Mouse (Mus musculus) heart, embryonic 16.5 days (tissue): ENCODE results near the gene Sap30l. TPM values are rescaled to one million over a fixed set of nuclear protein-coding genes. Genes with fewer than 3 reads are reported as not detected.

Source experiments
- ATAC-seq: fragments of 200-750 bp; cut with Nextera tagmentation; replicated peaks from 2 replicates; pipeline ENCODE4 v1.8.0; 2017; ENCODE audit warnings: moderate number of reproducible peaks; ENCODE audit not compliant: insufficient read depth, low FRiP score; ENCODE audit errors: extremely low read depth
- H3K27ac ChIP-seq: fragments of 300-500 bp; sonication (generic); 2 replicates; pipeline ENCODE4 v1.5.1; 2014; ENCODE audit warnings: mild to moderate bottlenecking, low read length, control low read depth, moderate library complexity
- H3K27me3 ChIP-seq: fragments of 300-500 bp; sonication (generic); 2 replicates; pipeline ENCODE4 v1.6.1; 2014; ENCODE audit warnings: low read length, mixed read lengths; ENCODE audit not compliant: control insufficient read depth, insufficient read depth
- H3K36me3 ChIP-seq: fragments of 300-500 bp; sonication (generic); 2 replicates; pipeline ENCODE4 v1.6.1; 2014; ENCODE audit not compliant: control insufficient read depth, insufficient read depth
- H3K4me1 ChIP-seq: fragments of 300-500 bp; sonication (generic); 2 replicates; pipeline ENCODE4 v1.6.1; 2014; ENCODE audit warnings: low read length, mixed read lengths; ENCODE audit not compliant: control insufficient read depth, insufficient read depth
- H3K4me2 ChIP-seq: fragments of 300-500 bp; sonication (generic); 2 replicates; pipeline ENCODE4 v1.6.1; 2014; ENCODE audit warnings: low read depth, mild to moderate bottlenecking, control low read depth, low read length
- H3K4me3 ChIP-seq: fragments of 300-500 bp; sonication (generic); 2 replicates; pipeline ENCODE4 v1.5.1; 2014; ENCODE audit warnings: mild to moderate bottlenecking, control low read depth, low read length
- H3K9ac ChIP-seq: fragments of 300-500 bp; sonication (generic); 2 replicates; pipeline ENCODE4 v1.6.1; 2014; ENCODE audit warnings: low read length, control low read depth
- H3K9me3 ChIP-seq: fragments of 300-500 bp; sonication (generic); replicated peaks from 2 replicates; pipeline ENCODE4 v1.6.1; 2016; ENCODE audit warnings: low read length; ENCODE audit not compliant: control insufficient read depth
- WGBS: fragments of 180-500 bp; shearing (Covaris S2); extraction: QIAGEN DNeasy Blood & Tissue Kit; methylation state at CpG from one replicate; pipeline ENCODE4 v1.1.7; 2014; 5-methylcytosine and 5-hydroxymethylcytosine counted together
- polyA plus RNA-seq: library from polyadenylated mRNA; unstranded; fragments of >200 nt; fragmentation: Nextera tagmentation; extraction: Ambion mirVana; gene quantifications from 2 replicates; pipeline ENCODE4 v1.2.1, GENCODE M21; 2015

Gene Sap30l
- polyA plus RNA-seq, 1 experiment from 2014 or later = 5.7 TPM

DNA sequence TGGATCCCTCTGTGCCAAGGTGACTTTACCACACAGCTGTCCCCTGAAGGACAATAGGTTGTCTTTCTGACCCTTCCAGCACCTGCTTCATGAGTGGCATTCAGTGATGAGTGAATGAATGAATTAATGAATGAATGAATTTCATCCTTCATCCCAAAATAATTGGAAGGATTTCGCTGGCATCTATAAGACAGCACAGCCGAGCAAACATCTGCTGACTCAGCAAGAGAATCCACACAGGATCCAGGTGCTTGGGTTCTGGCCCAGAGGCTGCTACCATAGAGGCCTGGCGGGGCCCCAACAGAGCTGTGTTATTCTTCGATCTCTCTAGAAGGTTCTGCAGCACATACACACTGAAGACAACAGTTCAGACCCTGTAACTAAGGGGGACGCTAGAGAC is 30.7 kb upstream of the Sap30l start:
- H3K4me1 ChIP-seq = peaks cover 2% of the 10 kb centered on the region; the same call in 1 of the 2 replicates
- H3K36me3 ChIP-seq = no peaks in the 10 kb centered on the region
- H3K27me3 ChIP-seq = no peaks in the 10 kb centered on the region
- H3K27ac ChIP-seq = no peak overlapping the region
- H3K4me2 ChIP-seq = no peak overlapping the region
- H3K9me3 ChIP-seq = no peaks in the 10 kb centered on the region
- WGBS = 90% methylated on average over 5 of the region's 5 CpGs
- no peak for ATAC-seq
- H3K4me3 ChIP-seq = no peak overlapping the region
- no peak overlapping the region for H3K9ac ChIP-seq

DNA sequence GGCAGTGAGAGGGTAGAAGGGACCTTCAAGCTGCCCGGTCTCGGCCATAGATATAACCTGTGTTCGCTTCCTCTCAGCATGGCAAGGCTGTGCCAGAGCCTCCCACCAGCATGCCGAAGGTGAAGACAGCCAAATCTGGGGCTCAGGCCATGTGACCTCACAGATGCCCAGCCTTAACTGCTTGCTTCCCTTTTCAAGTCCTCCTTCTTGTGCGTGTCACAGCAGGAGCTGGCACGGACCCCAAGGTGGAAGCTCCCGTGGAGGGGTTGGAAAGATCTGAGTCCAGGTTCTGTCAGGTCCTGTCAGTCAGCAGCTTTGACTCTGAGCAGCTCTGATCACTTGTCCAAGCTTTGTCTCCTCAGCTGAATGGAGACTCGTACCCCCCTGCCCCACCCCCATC is 29.8 kb upstream of the Sap30l start:
- H3K27me3 ChIP-seq = no peaks in the 10 kb centered on the region
- H3K27ac ChIP-seq = no peak overlapping the region

DNA sequence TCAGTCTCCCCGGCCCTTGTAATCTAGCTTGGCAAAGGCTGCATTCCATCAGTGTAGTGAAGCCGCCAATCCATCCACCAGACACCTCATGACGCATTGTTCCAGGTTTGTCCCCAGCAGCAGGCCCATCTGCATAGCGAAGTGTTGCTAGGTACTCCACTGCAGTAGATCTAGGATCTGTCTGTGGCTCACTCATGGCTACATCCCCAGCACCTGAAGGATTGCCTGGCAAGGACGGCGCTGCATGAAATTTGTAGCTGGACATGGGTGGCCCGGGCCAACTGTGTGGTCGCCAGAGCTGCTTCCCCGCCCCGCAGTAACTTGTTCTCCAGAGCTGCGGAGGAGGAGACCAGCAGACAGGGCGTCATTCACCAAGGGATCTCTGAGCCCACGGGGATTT is 28.0 kb upstream of the Sap30l start:
- H3K27ac ChIP-seq = no peak overlapping the region
- no peak; the same call in 1 of the 2 replicates for ATAC-seq
- no peak overlapping the region for H3K4me2 ChIP-seq
- H3K9me3 ChIP-seq = no peaks in the 10 kb centered on the region
- H3K4me3 ChIP-seq = no peak overlapping the region
- no peaks in the 10 kb centered on the region for H3K36me3 ChIP-seq
- H3K9ac ChIP-seq = no peak overlapping the region
- peaks cover 2% of the 10 kb centered on the region; the same call in 1 of the 2 replicates for H3K4me1 ChIP-seq
- H3K27me3 ChIP-seq = no peaks in the 10 kb centered on the region
- 34% methylated on average over 13 of the region's 13 CpGs for WGBS

More for the DNA sequence above, 29.8 kb upstream of the Sap30l start:
- Histone ChIP-seq H3K9me3 (no peaks in the 10 kb centered on the region), H3K36me3 (no peaks in the 10 kb centered on the region), H3K4me3 (no peak overlapping the region), H3K4me1 (peaks cover 2% of the 10 kb centered on the region; the same call in 1 of the 2 replicates), H3K4me2 (no peak overlapping the region), H3K9ac (no peak overlapping the region)
- WGBS = 85% methylated on average over 8 of the region's 8 CpGs
- no peak for ATAC-seq

DNA sequence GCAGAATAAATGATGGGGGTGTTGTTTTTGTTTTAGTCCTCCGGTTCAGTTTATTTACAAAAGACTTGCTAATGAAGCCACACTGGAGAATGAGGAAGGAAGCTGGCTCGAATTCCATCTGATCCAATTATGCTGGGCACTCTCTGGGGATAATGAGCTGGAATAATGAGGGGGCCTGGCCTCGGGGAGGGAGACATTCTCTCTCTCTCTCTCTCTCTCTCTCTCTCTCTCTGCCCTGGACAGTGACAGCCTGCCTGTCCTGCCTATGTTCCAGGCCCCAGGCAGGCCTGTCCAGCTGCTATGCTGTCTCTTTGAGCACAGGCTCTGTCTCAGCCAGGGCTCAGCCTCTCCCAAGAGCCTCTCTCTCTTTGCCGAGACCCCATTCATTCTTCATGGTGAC is 27.5 kb upstream of the Sap30l start:
- H3K4me2 ChIP-seq = no peak overlapping the region
- H3K27me3 ChIP-seq = no peaks in the 10 kb centered on the region
- 32% methylated on average over 4 of the region's 4 CpGs for WGBS
- H3K36me3 ChIP-seq = no peaks in the 10 kb centered on the region
- H3K4me3 ChIP-seq = no peak overlapping the region
- no peaks in the 10 kb centered on the region for H3K9me3 ChIP-seq
- no peak for ATAC-seq
- peaks cover 2% of the 10 kb centered on the region; the same call in 1 of the 2 replicates for H3K4me1 ChIP-seq
- no peak overlapping the region for H3K9ac ChIP-seq
- no peak overlapping the region for H3K27ac ChIP-seq

DNA sequence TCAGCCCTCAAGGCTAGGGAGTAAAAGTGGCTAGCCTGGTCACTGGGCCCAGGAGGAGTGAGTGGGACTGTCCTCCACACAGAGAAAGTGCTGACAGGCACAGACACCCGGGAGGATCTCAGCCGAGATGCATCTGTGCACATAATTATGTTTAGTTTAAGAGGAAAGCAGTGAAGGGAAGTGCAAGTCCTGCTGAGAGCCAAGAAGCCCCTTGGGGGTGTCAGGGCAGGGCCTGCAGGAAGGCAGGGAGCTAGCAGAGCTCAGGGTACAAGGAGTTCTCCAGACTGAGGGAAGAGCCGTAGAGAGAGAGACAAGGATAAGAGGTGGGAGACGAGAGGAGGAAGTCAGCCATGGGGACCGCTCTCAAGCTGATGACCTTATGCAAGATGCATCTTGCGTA is 25.6 kb upstream of the Sap30l start:
- no peak overlapping the region for H3K27ac ChIP-seq
- no peak overlapping the region for H3K4me2 ChIP-seq
- ATAC-seq = no peak
- H3K4me1 ChIP-seq = peaks cover 2% of the 10 kb centered on the region; the same call in 1 of the 2 replicates
- H3K36me3 ChIP-seq = no peaks in the 10 kb centered on the region
- no peaks in the 10 kb centered on the region for H3K27me3 ChIP-seq
- H3K4me3 ChIP-seq = no peak overlapping the region
- 68% methylated on average over 6 of the region's 6 CpGs for WGBS
- H3K9ac ChIP-seq = no peak overlapping the region
- no peaks in the 10 kb centered on the region for H3K9me3 ChIP-seq

DNA sequence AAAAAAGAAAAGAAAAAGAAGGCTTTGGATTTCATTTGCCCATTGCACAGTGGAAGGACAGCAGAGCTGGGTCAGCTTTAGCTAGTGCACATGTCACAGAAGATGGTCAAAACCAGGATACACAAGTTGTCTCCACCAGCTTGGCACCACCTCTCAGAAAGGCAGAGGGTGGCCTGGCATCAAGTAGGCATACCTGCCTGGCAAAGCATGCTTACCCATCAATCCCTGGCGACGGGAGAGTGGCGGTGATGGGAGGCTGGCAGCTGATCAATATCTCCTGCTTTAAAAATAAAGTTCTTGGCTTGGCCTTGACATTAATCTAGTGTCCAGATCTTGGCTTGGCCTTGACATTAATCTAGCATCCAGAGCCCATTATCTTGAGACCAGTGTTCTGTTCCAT is 24.9 kb upstream of the Sap30l start:
- no peak for ATAC-seq
- WGBS = 92% methylated on average over 3 of the region's 3 CpGs

DNA sequence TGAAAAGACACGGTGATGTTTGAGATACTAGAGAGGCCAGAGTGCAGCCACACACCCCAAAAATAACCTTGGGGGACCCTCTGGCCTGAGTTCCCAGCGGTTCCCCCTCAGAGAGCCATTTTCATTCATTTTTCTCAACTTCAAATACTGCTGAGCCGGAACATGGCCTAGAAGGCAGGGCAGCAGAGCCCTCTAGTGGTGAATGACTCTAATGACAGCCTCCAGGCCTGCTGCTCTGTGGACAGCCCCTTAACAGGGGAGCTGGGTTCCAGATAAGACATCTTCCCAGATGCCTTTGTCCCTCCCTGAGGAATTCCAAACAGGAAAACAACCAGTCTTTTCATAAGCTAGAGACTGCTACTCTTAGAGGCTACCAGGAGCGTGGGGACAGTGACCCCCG is 23.1 kb upstream of the Sap30l start:
- 21% methylated on average over 5 of the region's 5 CpGs for WGBS
- Histone ChIP-seq H3K4me1 (peaks cover under 1% of the 10 kb centered on the region; the same call in 1 of the 2 replicates), H3K4me2 (no peak overlapping the region), H3K9me3 (no peaks in the 10 kb centered on the region), H3K27me3 (no peaks in the 10 kb centered on the region), H3K36me3 (no peaks in the 10 kb centered on the region), H3K9ac (no peak overlapping the region), H3K27ac (no peak overlapping the region), H3K4me3 (no peak overlapping the region)
- 0 out of 2 replicates have a peak, but pooled peaks have one; percentile 39 for ATAC-seq

More for the DNA sequence above, 24.9 kb upstream of the Sap30l start:
- Histone ChIP-seq H3K9ac (no peak overlapping the region), H3K9me3 (no peaks in the 10 kb centered on the region), H3K36me3 (no peaks in the 10 kb centered on the region), H3K27ac (no peak overlapping the region), H3K4me2 (no peak overlapping the region), H3K4me1 (peaks cover 2% of the 10 kb centered on the region; the same call in 1 of the 2 replicates), H3K4me3 (no peak overlapping the region), H3K27me3 (no peaks in the 10 kb centered on the region)

DNA sequence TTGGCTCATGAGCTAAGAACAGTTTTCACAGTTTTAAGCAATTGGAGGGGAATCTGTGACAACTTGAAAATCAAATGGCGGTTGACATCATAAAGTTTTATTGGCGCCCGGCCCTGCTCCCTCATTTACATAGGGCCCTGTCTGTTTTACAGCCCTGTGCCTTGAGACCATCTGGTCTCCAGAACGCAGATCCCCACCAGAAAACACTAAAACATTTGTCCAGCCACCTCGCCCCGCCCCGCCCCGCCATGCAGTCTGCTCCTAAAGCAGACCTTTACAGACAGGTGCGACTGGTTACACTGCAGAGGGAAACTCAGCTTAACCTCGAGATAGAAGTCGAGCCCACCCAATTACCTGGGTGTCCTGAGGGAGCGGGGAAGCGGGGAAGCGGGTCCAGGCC is 21.6 kb upstream of the Sap30l start:
- WGBS = 88% methylated on average over 14 of the region's 14 CpGs
- H3K36me3 ChIP-seq = no peaks in the 10 kb centered on the region
- H3K9me3 ChIP-seq = no peaks in the 10 kb centered on the region
- no peaks in the 10 kb centered on the region for H3K27me3 ChIP-seq
- no peak overlapping the region for H3K9ac ChIP-seq
- no peak overlapping the region for H3K27ac ChIP-seq
- ATAC-seq = no peak
- no peaks in the 10 kb centered on the region for H3K4me1 ChIP-seq
- no peak overlapping the region for H3K4me2 ChIP-seq
- no peak overlapping the region for H3K4me3 ChIP-seq

DNA sequence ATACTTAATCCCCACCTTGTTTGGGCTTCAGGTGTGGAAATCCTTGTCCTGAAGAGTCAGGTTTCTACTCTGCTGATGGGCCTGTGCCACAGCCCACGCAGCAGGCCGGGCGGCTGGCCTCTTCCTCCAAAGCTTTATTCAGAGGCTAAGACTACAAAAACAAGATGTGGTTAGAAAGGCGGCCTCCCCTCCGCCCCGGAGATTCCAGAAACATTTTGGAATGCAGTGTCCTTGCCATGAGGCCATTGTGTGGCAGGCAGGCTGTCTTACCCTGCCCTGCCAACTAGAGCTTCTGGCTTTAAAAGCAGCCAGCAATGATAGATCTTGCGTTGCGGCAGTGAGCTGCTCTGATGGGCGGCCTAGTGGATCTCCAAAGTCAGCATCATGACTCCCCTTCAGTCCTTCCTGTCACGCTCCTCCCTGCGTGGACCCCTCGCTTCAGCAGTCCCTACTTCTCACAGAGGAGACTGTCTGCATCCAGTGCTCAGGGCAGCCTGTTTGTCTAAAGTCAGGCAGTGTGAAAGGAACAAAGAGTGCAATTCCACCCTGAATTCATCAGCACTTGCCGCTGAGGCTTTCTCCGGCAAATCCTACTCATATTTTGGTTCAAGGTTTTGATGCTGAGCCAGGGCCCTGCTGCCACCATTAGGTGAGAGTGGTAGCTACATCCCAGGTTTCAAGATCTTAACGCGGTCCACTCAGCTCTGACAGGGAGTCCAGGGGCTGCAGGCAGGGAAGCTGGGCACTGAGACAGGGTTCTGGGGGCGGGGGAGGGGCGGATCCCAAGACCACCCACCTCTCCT is 14.6 kb upstream of the Sap30l start:
- Histone ChIP-seq H3K27me3 (no peaks in the 10 kb centered on the region), H3K36me3 (no peaks in the 10 kb centered on the region), H3K4me3 (no peak overlapping the region), H3K27ac (no peak overlapping the region), H3K9ac (no peak overlapping the region), H3K4me2 (no peak overlapping the region), H3K4me1 (no peaks in the 10 kb centered on the region; the same call in 1 of the 2 replicates), H3K9me3 (no peaks in the 10 kb centered on the region)
- WGBS = 49% methylated on average over 18 of the region's 18 CpGs
- ATAC-seq = no peak
